Mouse (Mus musculus) kidney, adult 8-10 months (tissue): ENCODE results near the gene Fmo1.
A peak's percentile ranks its signal among the peaks of the same experiment; 100 is the strongest.

Experiments
- DNase-seq, 2 experiments: peaks; one replicate each; pipeline ENCODE4 v3.0.0; 2022

The Fmo1 gene

DNA sequence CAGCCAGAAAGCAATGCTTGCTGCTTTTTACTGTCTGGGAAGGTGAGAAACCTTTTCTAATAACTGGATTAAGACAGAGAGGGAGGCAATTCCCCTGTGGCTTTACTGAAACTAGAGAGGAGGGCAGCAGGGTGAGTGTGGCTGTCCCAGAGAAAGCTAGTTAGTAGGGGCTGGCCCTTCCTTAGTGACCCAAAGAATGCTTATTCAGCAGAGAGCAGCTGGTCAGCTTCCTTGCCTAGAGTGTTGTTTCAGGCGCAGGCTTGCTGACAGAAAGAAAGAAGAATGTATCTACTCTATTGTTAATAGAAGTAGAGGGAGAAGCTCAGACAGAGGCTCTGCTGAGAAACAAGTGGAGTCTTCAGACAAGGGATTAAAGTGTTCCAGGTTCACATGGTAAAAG, 4.1 kb downstream of the Fmo1 start:
- no peak for DNase-seq

DNA sequence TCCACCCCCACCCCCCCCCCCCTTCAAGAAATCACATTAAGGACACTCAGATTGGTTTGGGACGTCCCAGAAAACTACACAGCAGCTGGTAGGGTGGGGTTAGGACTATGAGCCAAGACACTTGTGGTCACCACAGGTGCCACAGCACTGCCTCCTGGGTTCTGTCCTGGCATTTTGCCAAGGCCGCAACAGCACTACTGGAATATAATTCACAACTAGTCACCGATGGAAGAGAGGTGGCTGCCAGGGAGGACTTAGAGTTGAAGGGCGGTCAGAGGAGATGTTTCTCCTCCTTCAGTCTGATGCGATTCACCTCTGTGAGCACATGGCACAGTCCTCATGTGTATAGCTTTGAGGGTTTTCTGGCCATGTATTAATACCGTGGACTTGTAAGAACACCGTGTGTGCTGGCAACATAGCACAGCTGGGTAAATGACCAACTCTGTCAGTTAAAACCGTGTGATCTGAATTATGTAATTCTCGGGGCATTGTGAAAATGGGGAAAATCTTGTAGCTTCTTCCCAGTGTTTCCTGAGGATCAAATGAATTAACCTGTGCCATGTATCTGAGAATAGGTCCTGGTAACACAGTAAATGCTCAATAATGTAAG, 6.3 kb downstream of the Fmo1 start:
- peak; percentile 66 to 68 for DNase-seq

DNA sequence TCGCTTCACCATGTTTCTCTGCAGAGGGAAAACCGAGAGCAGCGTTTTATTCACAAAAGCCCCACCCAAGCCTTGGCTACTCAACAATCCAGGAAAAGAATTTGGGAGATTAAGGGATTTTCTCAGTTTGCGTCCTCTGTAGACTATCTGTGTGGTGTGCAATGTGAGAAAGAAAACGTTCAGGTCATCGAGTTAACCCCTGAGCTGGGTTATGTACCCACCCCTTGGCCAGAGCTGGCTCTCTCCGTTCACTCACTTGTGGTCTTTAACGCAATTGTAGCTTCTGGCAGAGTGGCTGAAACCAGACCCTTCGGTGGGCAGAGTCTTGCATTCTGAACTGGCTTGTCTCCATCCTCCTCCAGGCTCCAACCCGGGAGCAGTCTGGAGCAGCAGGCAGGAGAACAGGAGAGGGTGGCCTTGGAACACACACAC, 6.8 kb downstream of the Fmo1 start:
- DNase-seq = peak; percentile 46 to 52

DNA sequence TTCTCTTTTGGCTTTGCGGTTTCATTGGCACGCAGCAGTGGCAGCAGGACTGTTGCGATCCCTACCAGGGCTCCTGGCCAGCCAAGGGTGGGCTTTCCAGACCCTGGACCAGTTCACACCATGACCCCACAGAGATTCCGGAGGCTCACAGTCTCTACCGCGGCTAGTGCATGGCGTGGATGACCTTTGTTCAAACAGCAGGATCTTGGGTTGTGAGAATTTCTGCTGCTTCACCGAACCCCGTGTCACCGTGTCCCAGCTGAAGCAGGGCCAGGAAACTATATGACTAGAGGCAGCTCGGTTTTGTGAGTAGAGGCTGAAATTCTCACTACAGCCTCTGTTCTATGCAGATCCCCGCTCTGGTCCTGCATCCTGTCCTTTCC, 7.7 kb downstream of the Fmo1 start:
- DNase-seq = peak; percentile 53 to 65

DNA sequence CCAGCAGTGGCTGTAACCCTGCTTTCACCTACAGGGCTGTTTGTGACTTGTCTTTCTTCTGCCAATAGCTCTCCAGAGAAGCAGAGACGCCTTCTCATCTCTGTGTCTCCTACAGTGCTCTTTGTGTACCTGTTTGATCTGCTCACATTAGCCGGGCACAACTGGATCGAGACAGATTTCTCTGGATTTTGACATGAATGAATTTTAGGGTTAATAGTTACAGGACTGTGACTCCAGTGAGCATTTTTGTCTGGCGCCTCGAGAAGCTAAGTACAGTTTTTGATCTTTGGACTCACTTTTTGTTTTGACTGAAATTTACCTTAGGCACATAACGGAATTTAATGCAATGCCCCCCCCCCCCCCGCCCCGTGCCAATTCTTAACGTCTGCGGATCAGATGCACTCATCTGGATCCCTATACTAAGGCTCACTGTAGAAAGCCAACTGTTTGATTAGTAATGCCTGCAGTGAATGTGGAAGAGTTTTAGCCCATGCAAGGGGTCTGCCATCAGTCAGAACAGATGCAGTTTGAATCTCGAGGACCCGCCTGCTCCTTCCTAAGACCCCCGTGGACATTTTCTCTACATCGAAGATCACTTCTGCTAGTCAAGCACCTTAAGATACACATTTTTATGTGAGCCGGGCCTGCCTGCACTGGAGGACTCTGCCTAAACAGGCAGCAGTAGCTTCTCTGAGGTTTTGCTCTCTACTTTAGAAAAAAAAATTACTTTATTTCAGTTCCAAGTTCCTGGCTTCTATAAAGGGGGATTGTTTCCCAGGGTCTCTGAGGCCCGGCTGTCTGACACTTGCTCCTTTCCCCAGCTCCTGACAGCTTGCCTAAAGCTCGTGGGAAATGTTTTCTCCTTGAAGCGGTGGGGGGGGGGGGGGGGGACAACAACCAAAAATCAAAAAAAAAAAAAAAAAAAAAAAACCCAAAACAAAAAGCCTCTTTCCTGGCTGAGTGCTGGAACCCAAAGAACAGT, 8.4 kb downstream of the Fmo1 start:
- peak; percentile 69 to 81 for DNase-seq

DNA sequence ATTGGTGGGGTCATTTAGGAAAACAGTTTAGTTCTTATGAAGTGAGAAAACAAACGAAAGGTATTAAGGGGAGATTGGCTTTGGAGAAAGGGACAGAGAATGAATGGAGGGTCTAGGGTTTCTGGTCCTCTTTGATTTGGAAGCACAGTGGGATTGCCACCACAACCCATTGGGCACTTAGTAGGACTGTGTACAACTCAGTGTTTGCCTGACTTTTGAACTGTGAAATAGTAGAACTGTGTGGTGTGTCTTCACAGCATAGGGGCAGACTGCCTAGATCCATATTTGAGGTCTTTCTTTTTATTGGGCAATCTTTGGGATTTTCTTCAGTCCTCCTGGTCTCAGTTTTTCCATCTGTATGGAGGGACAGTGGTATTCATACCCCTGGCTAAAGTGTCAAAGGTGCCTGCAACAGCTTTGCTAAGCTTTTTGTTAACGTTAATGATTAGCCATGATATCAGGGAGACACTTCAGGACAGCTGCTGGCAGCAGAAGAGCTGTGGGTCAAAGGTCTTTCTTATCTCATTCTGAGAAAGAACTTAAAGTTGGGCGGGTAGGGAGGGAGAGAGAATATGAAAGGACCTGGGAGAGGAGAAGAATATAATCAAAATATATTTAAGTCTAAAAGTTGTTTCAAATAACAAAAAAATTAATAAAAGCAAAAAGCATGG, 12.5 kb downstream of the Fmo1 start:
- peak; percentile 48 to 76 for DNase-seq

DNA sequence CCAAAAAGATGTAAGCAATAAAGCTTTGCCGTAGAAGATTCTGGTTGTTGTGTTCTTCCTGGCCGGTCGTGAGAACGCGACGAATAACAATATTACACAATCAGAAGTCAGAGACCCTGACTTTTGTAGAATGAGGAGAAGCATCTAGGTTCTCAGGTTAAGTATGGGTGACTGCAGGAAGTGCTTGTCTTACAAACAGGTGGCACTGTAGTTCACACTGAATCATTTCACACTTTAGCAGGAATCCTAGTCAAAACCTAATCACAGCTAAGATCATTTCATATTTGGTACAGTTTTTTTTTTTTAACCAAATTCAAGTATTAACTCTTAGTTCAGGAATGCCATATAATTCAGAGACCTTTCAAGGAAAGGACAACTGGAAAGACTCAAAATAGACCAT, 18.9 kb downstream of the Fmo1 start:
- no peak for DNase-seq

DNA sequence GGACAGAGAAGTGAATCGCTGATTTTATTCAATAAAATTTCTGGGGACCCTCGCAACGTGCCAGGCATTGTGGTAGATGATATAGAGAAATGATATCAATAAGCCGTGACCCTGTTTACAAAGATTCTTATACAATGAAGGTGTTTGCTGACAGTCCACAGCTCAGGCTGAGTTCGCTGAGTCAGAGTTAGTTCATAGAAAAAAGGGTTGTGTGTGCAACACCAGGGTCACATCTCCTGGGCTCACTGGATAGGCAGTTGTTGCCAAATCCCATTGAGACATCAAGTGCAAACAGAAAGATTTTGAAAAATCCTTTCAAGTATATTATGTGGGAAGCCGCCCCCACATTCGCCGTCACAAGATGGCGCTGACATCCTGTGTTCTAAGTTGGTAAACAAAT, 26.2 kb downstream of the Fmo1 start:
- peak in 1 of 2 experiments; percentile 1 for DNase-seq

DNA sequence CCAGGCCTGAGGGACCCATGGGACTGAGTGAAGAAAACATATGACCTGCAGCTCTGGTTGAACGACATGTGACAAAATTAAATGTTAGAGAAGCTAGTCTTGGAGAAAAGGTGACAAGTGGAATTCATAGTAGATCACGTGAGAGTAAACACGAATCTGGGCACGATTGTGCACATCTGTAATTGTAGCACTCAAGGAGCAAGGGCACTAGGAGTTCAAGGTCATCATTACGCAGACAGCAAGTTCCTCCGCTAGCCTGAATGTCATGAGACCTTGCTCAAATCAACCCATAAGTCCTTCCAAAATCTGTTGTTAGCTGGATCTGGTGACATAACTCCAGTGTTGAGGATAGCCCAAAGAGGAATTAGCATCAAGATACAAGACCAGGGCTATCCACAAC, 27.4 kb downstream of the Fmo1 start:
- no peak for DNase-seq

DNA sequence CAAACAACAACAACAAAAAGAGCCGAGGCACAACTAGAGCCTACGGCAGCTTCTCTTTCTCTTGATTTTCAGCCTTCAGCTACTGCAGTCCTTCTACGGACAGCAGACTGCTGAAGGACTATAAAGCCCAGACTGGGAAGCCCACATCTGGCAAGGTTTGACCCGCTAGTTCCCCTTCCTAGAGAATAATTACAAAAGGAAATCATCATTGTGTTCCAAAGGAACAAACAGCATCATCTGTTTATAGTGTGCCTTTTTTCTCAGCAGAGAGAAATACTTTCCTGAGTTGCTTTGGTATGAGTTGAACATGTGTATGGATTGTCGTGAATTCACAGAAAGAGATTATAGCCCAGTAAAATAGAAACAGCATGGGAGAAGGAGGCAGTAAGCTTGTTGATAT, 32.1 kb downstream of the Fmo1 start:
- no peak for DNase-seq

DNA sequence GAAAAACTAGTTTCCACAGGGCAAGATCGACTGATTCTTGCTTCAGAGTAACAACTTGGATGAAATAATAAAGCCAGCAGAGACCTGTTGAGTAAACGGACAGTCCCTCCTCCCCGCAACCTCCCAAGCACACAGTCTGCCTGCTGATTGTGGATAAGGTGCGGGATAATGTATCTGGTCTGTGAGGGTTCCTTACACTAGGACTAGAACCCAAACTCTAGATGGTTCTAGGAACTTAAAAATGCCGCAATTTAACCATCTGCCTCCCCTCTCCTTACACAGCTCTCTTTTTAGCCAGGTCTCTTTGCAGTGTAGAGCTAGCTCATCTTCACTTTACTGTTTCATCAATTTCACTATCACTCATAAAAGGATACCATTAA, 33.8 kb downstream of the Fmo1 start:
- no peak for DNase-seq

DNA sequence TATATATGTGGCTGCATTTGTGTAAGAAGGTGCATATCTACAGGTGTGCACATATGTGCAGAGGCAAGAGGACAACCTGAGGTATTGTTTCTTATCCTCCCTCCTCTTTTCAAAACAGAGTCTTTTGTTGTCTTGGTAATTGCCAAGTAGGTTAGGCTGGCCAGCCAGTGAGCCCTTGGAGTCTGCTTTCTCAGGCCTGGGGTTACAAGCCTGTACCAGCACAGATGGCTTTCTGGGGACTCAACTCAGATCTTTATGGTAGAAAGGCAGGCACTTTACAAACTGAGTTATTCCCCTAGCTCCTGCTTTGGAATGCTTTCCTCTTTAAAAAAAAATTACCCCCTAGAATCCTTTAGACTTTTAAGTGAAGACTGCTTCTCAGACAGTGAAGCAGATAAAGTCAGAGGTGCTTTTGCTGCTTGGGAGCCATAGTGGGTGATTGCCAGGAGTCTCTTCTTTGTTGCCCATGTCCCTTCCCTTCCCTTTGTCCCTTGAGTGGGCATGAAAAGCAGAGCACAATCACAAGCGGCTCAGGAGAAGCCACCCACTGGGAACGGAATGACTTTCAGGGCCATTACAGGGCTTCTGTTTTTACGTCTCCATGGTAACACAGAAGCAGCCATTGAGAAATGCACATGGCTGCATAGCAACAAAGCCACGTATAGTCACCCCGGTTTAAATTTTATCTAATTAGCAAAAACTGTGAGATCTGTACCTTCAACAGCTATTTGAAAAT, 34.4 kb downstream of the Fmo1 start:
- DNase-seq = no peak

DNA sequence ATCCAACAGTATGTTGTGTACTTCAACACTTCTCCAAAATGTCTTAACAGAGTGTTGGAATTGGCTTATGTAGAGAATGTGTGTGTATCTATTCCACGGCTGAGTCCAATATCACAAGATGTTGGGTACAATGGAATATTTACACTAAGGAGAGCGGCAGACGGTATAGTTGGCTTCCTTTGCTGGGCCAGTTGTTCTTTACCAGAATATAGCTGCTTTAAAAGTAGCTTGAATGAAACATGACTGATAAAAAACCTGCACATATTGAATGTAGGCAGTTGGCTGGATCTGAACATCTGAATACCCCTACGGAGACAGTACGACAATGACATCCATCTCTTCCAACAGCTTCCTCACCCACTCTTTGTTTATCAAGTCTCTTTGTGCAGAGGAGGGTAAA, 47.1 kb downstream of the Fmo1 start:
- DNase-seq = no peak

DNA sequence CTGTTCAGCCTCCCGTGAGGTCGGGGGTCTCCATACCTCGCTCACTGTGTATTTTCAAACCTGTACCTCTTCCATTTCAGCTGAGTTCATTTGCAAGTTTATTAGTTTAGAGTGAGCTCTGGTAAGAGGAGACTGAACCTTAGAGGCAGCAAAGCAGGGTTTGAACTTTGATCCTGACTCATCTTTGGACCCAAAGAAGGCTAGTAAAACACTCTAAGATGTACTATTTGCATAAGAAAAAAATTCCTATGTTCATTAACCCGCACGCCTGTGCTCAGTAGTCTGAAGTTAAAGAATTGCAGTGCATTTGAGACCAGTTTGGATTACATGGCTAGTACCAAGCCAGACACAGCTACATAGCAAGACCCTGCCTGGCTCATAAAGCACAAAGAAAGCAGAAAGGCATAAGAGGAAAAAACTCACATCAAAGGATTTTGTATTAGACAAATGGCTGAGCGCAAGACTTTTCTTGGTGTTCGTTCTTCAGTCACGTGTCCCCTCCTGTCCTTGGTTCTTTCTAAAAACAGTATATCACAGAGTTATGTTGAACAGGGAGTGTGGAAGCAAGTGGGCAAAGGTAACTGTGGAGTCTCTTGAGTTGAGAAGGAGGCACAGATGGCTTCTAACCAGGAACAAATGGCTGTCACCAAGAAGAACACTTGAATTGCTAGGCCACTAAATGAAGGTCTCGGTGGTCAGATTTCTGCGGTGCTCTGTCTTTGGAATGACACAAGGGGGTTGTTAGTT, 50.9 kb downstream of the Fmo1 start:
- peak; percentile 64 to 86 for DNase-seq

DNA sequence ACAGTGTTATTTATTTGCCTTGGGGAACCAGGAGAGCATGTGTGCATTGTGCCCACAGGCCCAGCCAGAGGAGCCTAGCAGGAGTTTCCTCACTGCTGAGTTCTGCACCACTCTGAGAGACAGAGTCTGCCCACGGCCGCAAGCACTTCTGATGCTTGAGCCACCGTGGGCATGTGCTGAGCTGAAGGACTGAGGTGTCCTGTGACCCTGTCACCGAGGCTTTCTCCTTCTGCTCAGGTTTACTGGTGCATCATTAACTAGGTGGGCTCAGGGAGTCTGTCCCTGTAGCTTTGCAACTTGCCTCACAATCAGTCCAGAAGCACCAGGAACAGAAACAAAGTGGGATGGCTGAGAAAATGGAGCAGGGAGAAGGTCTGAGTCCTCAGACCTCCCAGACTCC, 51.5 kb downstream of the Fmo1 start:
- no peak for DNase-seq

DNA sequence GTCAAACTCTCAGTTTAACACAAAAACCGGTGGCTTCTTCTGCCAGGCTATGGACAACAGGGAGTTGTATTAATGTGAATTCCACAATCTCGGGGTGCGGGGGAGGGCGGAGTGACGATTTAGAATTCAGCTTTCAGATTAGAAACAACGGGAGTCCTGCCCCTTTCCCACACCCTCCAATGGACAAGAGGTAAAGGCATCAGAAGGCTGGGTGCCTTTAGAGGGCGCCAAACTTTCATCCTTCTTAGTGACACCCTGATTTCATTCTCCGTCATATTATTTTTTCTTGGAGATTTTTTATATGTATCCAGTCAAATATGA, 52.6 kb downstream of the Fmo1 start, which contains the start of gene Fmo4:
Gene Fmo4 (minus strand): TSS at position 137 of the 321 bp plus-strand sequence.
- peak; percentile 71 to 86 for DNase-seq

DNA sequence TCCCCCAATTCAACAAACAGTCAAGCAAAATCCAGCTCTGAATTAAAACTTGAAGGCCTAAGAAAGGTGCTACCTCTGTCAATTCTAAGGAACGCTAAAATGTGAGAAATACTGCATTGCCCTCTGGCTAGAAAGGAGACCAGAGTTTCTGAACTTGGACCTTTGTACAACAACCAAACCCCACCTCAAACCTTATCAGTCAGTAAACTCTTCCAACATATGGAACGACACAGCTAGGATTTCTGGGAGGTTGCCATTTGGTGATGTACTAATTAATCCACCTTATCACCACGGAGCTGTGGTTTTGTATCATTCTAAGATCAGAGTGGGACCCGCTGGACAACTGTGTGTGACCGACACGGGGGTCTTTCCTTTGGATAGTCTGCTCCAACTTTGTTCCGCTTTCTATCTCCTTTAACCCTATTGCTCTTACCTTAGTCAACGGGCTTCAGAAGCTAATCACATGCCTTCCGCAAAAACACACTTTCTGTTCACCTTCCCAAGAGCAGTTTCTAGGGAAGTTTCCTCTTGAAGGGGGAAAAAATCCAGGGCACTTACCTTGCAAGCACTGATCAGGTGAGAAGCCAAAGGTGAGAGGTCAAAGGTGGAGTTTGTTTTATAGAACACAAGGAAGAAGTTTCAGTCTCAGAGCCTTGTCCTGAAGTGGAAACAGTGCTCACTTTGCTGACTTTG, 53.1 kb downstream of the Fmo1 start:
- DNase-seq = no peak

DNA sequence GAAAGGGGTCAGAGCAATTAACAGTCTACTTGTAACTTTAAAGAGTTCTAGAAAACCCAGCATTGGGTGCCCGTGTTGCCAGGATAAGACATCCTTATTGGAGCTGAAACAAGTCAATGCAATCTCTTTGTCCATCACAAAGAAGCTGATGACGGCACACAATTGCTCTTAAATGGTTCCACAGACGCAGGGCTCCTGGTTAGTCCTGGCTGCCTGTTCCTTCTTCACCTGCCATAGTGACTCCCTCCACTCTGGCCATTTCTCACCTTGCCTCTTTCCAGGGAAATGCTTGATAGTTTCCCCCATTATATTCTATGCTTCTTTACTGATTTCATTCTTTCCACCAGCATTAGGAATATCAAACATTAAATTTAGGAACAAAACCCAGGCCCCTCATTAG, 57.9 kb downstream of the Fmo1 start:
- DNase-seq = no peak

DNA sequence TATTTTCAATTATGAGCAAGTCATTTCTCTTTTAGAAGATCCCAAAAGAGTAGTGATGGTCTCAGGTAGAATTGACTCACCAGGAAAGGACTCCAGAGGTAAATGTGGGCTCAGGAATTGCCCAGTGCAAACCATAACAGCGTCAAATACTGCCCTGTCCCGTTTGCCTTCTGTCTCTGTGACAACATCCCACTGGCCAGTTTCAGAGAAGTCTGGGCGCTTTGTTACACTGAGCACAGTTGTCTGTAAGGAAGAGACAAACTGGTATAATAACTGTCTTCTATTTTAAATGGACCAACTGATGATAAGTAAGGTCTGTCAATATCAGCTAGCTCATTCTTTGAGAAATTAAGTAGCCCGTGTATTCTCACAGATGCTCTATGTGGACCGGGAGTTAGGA, 59.0 kb downstream of the Fmo1 start:
- DNase-seq = no peak

DNA sequence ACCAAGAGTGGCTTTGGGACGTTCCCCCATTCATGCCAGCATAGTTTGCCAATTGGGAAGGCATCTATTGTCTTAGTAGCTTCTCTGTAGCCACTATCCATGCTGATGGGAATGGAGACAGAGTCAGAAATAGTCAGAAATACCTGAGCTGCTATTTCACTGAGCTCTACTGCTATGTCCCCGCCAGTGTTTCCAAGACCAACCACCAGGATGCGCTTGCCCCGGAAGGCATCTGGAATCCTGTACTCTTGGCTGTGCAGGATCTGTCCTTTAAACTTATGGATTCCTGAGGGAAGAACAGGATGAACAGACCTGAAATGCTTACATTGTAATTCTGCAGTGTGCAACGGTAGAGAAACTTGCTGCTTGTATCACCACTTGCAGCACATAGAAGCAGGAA, 61.4 kb downstream of the Fmo1 start:
- DNase-seq = no peak

DNA sequence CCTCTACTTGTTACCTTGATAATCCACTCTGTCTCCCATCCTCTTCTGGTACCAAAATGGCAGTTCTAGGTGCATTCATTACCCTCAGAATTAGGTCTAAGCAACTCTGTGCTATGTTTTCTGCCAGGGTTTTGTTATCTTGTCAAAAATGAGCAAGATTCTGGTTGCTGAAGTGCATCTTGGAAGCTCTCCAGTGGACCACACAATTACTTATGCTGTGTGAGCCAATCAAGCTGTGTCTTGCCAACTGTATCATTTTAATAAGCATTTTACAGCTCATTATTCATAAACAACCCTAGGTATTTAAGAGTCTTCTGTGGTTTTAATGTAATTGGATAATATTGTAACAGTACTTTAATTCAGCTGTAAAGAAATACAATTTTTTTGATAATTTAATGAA, 70.0 kb downstream of the Fmo1 start:
- no peak for DNase-seq
